Mouse (Mus musculus) pancreas, adult 10 weeks (tissue): ENCODE results near the gene Cdyl. TPM values are rescaled to one million over a fixed set of nuclear protein-coding genes. Genes with fewer than 3 reads are reported as not detected.

Experiments used
- polyA plus RNA-seq: library from polyadenylated mRNA; stranded (reverse); fragments of 350-450 nt; fragmentation: Illumina TruSeq; extraction: RNeasy Lipid Tissue Mini Kit (QIAGEN cat#74804); gene quantifications from one replicate; pipeline ENCODE4 v1.2.3, GENCODE M21; 2015; ENCODE audit warnings: low read depth, low replicate concordance; ENCODE audit not compliant: insufficient read depth

Gene Cdyl
- polyA plus RNA-seq = 0.98 TPM

DNA sequence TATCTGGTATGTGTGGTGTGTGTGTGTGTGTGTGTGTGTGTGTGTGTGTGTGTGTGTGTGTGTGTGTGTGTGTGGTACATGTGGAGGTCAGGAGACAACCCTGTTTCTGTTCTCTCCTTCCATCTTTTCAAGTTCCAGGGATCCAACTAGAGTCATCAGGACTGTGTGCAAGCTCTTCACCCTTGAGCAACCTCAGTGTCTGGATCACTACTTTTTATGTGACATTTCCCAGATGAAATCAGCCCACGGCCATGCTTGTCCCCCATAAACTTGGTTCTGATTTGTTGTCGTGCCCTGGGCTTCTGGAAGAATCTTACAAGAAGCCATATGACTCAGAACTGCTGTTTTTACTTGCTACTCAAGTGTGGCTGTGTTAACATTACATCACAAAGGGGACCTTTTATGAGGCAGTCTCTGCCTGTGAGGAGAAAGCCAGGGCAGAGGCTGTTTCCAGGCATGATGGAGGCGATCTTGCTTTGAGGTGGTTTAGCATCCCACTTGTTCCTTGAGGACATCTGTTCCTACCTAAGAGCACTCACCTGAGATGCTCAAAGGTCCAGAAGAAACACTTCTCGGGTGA, at the start of gene Cdyl:
Gene Cdyl (plus strand): TSS at position 428 of the 580 bp plus-strand sequence.

DNA sequence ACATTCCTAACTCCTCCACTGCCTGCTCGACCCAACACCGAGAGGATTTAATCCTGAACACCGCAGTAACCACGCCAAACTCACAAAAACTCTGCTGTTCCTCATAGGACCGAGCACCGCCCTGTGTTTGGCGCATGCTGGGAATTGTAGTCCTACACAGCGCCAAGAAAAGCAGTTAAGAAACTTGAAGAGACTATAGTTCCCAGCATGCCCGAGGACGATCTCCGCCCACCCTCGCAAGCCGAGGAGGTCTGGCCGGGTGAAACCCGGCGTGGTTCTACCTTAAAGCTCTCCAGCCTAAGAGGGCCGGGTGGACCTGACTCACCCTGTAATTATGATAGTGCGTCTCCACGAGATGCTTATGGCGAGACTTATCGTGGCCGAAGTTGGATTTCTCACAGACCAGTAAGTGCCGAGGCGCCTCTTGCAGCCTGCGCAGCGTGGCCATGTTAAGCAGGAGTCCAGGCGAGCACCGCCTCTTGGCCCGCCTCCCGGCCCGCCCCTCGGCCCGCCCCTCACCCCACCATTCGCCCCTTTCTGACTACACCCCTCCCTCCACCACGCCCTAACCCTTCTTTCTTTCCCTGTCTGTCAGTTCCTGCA, 246.3 kb downstream of the Cdyl start, which contains the start of gene Rpp40:
Gene Rpp40 (minus strand): TSS at position 481 of the 603 bp plus-strand sequence.

Other genes starting within 250 kb of the Cdyl start
- gene Rpp40, start 246.5 kb downstream of the Cdyl start, polyA plus RNA-seq = 1.2 TPM